8 mouse cellular contexts compared by ENCODE assay signal in the genomic region with DNA sequence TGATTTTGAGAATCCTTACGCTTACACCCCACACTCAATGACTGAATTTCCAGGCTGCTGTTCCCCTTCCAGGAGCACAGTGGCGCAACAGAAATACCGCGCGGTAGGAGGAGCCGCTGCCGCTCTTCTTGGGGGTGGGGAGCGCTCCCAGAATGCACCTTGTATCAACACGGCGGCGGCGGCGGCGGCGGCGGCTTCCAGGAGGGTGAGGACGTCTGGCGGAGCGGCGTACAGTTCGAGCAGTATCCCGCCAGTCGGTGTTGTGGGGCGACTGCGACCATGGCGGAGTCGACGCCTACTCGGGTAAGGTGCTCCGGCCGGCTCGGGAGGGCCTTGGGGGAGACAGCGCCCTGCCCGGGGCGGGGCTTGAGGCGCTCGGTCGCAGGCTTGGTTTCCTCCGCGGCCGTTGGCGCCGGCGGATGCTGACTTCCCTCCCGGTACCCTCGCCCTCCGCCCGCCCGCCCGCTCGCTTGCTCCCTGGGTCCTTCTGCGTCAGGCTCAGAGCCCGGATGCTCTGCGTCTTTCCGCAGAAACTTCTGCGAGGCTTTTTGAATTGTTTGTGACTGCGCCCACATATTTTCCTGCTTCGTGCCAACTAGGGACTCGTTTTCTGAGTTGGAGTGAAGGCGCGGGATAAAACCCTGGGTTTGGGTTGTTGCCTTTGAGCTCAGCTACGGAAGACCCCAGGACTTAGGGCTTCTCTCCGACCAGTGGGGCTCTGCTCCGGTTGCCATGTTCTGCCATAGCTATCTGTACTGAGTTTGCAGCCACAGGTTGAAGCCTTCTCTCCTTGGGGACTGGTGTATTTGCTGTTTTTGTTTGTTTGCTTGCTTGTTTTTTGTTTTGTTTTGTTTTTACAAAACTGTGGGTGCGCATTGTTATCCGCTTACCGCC. TPM values are rescaled to one million over a fixed set of nuclear protein-coding genes. Genes with fewer than 3 reads are reported as not detected.
DNase-seq lines count a peak whose midpoint lies in the region; ATAC-seq and TF ChIP-seq lines count a peak whose summit lies in the region.

A gene (plus strand): TSS at position 30 of the 894 bp plus-strand sequence.

- peak within 1 kb of the TSS; percentile 66 for H3K4me2 ChIP-seq in lung, embryonic 16.5 days (ENCODE audit: low read depth, low read length)

- H3K9me3 ChIP-seq in lung, embryonic 16.5 days (ENCODE audit: control insufficient read depth, low read length): no peaks in the 10 kb centered on the region

- peak; percentile 95 for DNase-seq in Muller cell, postnatal 12 days (ENCODE audit: inconsistent ontology term)
- peak; percentile 92 for DNase-seq in cerebellum, adult 9-10 months
- peak; percentile 91 for DNase-seq in layer of hippocampus, adult 9-11 months
- peak; percentile 79 for DNase-seq in ovary, adult 18-20 months (ENCODE audit: low spot score)
- DNase-seq in thymus, adult 2 months: peak; percentile 87

- H3K4me1 ChIP-seq in lung, embryonic 16.5 days (replicated peaks; ENCODE audit: control insufficient read depth, insufficient read depth, low read length): peaks cover 11% of the 10 kb centered on the region
- H3K4me1 ChIP-seq in thymus, adult 2 months (replicated peaks; ENCODE audit: control insufficient read depth, insufficient read depth, low read length): peaks cover 4% of the 10 kb centered on the region; the same call in 1 of the 2 replicates

- peak within 1 kb of the TSS; percentile 99 for H3K27ac ChIP-seq in lung, embryonic 16.5 days (ENCODE audit: low read length)
- H3K27ac ChIP-seq in thymus, adult 2 months (ENCODE audit: control insufficient read depth, insufficient read depth, low read length): peak within 1 kb of the TSS; percentile 92

- peak; percentile 34; the same call in 1 of the 2 replicates for TF ChIP-seq CTCF in thymus, adult 2 months (IDR thresholded peaks at IDR 0.05; ENCODE audit: borderline replicate concordance, control insufficient read depth, extremely low read depth, insufficient read depth, low read length, poor library complexity)

- peak within 1 kb of the TSS; percentile 90 for H3K4me3 ChIP-seq in lung, embryonic 16.5 days (ENCODE audit: low read length)
- H3K4me3 ChIP-seq in thymus, adult 2 months (ENCODE audit: control insufficient read depth, insufficient read depth, low read length): peak within 1 kb of the TSS; percentile 79

- WGBS in lung, embryonic 16.5 days: under 1% methylated on average over 61 of the region's 67 CpGs
- under 1% methylated on average over 67 of the region's 67 CpGs for WGBS in thymus, adult 2 months

- H3K27me3 ChIP-seq in lung, embryonic 16.5 days (ENCODE audit: control insufficient read depth, insufficient read depth, low read depth, low read length): no peaks in the 10 kb centered on the region
- H3K27me3 ChIP-seq in thymus, adult 2 months (ENCODE audit: control insufficient read depth, insufficient read depth, low read length): no peaks in the 10 kb centered on the region

- H3K9ac ChIP-seq in lung, embryonic 16.5 days (ENCODE audit: low read length): peak within 1 kb of the TSS; percentile 92

- peak; percentile 99 for ATAC-seq in frontal cortex, adult (ENCODE audit: low TSS enrichment)
- ATAC-seq in hematopoietic stem cell, adult 5-6 weeks (replicated peaks in 1 of 2; ENCODE audit: insufficient read depth in 1 of 2, low FRiP score in 2 of 2, low TSS enrichment in 1 of 2, low read depth in 1 of 2, poor library complexity in 2 of 2, severe bottlenecking in 2 of 2): peak; percentile 94 to 96
- ATAC-seq in lung, embryonic 16.5 days (ENCODE audit: low read depth): peak; percentile 97

- peak; percentile 80 for TF ChIP-seq POLR2A in thymus, adult 2 months (IDR thresholded peaks at IDR 0.05; ENCODE audit: control insufficient read depth, extremely low read depth, insufficient read depth, low read length, poor library complexity)

- no peaks in the 10 kb centered on the region for H3K36me3 ChIP-seq in lung, embryonic 16.5 days (ENCODE audit: control insufficient read depth, insufficient read depth, low read length)
- H3K36me3 ChIP-seq in thymus, adult 2 months (ENCODE audit: control insufficient read depth, insufficient read depth, low read length): no peaks in the 10 kb centered on the region

RNA-seq across cellular contexts. Expression of the gene that starts here (rescaled TPM):
- 12.7 and 14.3 TPM in 2 replicates for total RNA-seq in hematopoietic stem cell, adult 5-6 weeks (2017)
- 19.9 and 20.5 TPM in 2 replicates for polyA plus RNA-seq in lung, embryonic 16.5 days (2015; fragmentation: Nextera tagmentation; extraction: Ambion mirVana)
- 25.3 and 26.4 TPM in 2 replicates for polyA plus RNA-seq in thymus, adult 2 months (2012; rRNA removed)

Comparison
In these comparisons a context has a peak if more than half of its experiments do, and no peak if none do; other contexts are left out.
1. Peak in every context shown above with its lines: DNase-seq, ATAC-seq, H3K4me3 ChIP-seq and H3K27ac ChIP-seq.